Mouse (Mus musculus) stomach, postnatal 0 days (tissue): ENCODE results near the gene Slc1a3. TPM values are rescaled to one million over a fixed set of nuclear protein-coding genes. Genes with fewer than 3 reads are reported as not detected.

Experiments used
- ATAC-seq: fragments of 200-750 bp; cut with Nextera tagmentation; 2 replicates; pipeline ENCODE4 v1.8.0; 2017; ENCODE audit not compliant: low FRiP score, low TSS enrichment
- DNase-seq: peaks from one replicate; pipeline ENCODE4 v3.0.0-alpha.2; 2016; ENCODE audit warnings: low spot score
- H3K27ac ChIP-seq: fragments of 300-500 bp; sonication (generic); replicated peaks from 2 replicates; pipeline ENCODE4 v1.5.1; 2014; ENCODE audit warnings: mild to moderate bottlenecking, control low read depth
- H3K27me3 ChIP-seq: fragments of 300-500 bp; sonication (generic); 2 replicates; pipeline ENCODE4 v1.6.1; 2014; ENCODE audit warnings: low read length; ENCODE audit not compliant: control insufficient read depth, insufficient read depth
- H3K36me3 ChIP-seq: fragments of 300-500 bp; sonication (generic); 2 replicates; pipeline ENCODE4 v1.6.1; 2014; ENCODE audit warnings: low read length, mixed read lengths; ENCODE audit not compliant: control insufficient read depth, insufficient read depth
- H3K4me1 ChIP-seq: fragments of 300-500 bp; sonication (generic); replicated peaks from 2 replicates; pipeline ENCODE4 v1.6.1; 2014; ENCODE audit warnings: antibody characterized with exemption; ENCODE audit not compliant: control insufficient read depth, insufficient read depth
- H3K4me2 ChIP-seq: fragments of 300-500 bp; sonication (generic); replicated peaks from 2 replicates; pipeline ENCODE4 v1.6.1; 2014; ENCODE audit warnings: low read depth, mild to moderate bottlenecking, control low read depth, moderate library complexity
- H3K4me3 ChIP-seq: fragments of 300-500 bp; sonication (generic); 2 replicates; pipeline ENCODE4 v1.5.1; 2014; ENCODE audit warnings: low read depth, low read length, control low read depth
- H3K9ac ChIP-seq: fragments of 300-500 bp; sonication (generic); 2 replicates; pipeline ENCODE4 v1.6.1; 2014; ENCODE audit warnings: mild to moderate bottlenecking, low read length, control low read depth, mixed read lengths
- H3K9me3 ChIP-seq: fragments of 300-500 bp; sonication (generic); 2 replicates; pipeline ENCODE4 v1.6.1; 2016; ENCODE audit warnings: low read length; ENCODE audit not compliant: control insufficient read depth
- CTCF ChIP-seq: IDR thresholded peaks from 2 replicates; pipeline ENCODE4 v1.5.1; 2016; ENCODE audit warnings: antibody characterized with exemption, low read depth, mild to moderate bottlenecking, moderate library complexity
- EP300 ChIP-seq: optimal IDR thresholded peaks from 2 replicates; pipeline ENCODE3; 2016; ENCODE audit warnings: antibody characterized with exemption
- WGBS: fragments of 180-500 bp; shearing (Covaris S2); extraction: QIAGEN DNeasy Blood & Tissue Kit; methylation state at CpG from one replicate; pipeline ENCODE4 v1.1.7; 2014; 5-methylcytosine and 5-hydroxymethylcytosine counted together
- polyA plus RNA-seq: library from polyadenylated mRNA; unstranded; fragments of >200 nt; fragmentation: Nextera tagmentation; extraction: Ambion mirVana; gene quantifications from 2 replicates; pipeline ENCODE4 v1.2.1, GENCODE M21; 2015

Slc1a3 gene
- polyA plus RNA-seq, 1 experiment from 2014 or later, result 4.8 TPM

GRCm38 (mm10) chr15:8675616-8676015, 34.9 kb downstream of the Slc1a3 start:
- WGBS, result 96% methylated on average over 4 of the region's 4 CpGs
- DNase-seq, result no peak

GRCm38 (mm10) chr15:8672532-8672931, 38.0 kb downstream of the Slc1a3 start:
- H3K4me1 ChIP-seq, result no peaks in the 10 kb centered on the region
- no peak overlapping the region for H3K4me3 ChIP-seq
- ATAC-seq, result no peak
- no peak for DNase-seq
- no peak for TF ChIP-seq EP300
- TF ChIP-seq CTCF, result no peak
- H3K4me2 ChIP-seq, result no peak overlapping the region
- no peak overlapping the region for H3K27ac ChIP-seq
- H3K9ac ChIP-seq, result no peak overlapping the region
- no peaks in the 10 kb centered on the region for H3K9me3 ChIP-seq
- H3K36me3 ChIP-seq, result no peaks in the 10 kb centered on the region
- no peaks in the 10 kb centered on the region for H3K27me3 ChIP-seq
- WGBS, result 66% methylated on average over 5 of the region's 5 CpGs

More at GRCm38 (mm10) chr15:8675616-8676015, 34.9 kb downstream of the Slc1a3 start:
- Histone ChIP-seq H3K4me2 (no peak overlapping the region), H3K9me3 (no peaks in the 10 kb centered on the region), H3K36me3 (no peaks in the 10 kb centered on the region), H3K4me3 (no peak overlapping the region), H3K27ac (no peak overlapping the region), H3K9ac (no peak overlapping the region), H3K4me1 (no peaks in the 10 kb centered on the region), H3K27me3 (no peaks in the 10 kb centered on the region)
- ATAC-seq, result no peak
- TF ChIP-seq EP300 (no peak), CTCF (no peak)

GRCm38 (mm10) chr15:8667849-8668522, 42.6 kb downstream of the Slc1a3 start:
- no peak overlapping the region for H3K4me2 ChIP-seq
- H3K9ac ChIP-seq, result no peak overlapping the region
- DNase-seq (no peak), ATAC-seq (no peak)
- H3K36me3 ChIP-seq, result no peaks in the 10 kb centered on the region
- no peaks in the 10 kb centered on the region for H3K4me1 ChIP-seq
- no peaks in the 10 kb centered on the region for H3K9me3 ChIP-seq
- 91% methylated on average over 25 of the region's 25 CpGs for WGBS
- TF ChIP-seq EP300 (no peak), CTCF (no peak)
- H3K27me3 ChIP-seq, result no peaks in the 10 kb centered on the region
- no peak overlapping the region for H3K27ac ChIP-seq
- no peak overlapping the region for H3K4me3 ChIP-seq

GRCm38 (mm10) chr15:8665675-8666350, 44.8 kb downstream of the Slc1a3 start:
- Histone ChIP-seq H3K36me3 (no peaks in the 10 kb centered on the region), H3K27ac (no peak overlapping the region), H3K4me1 (no peaks in the 10 kb centered on the region), H3K4me3 (no peak overlapping the region), H3K9ac (no peak overlapping the region), H3K27me3 (no peaks in the 10 kb centered on the region), H3K4me2 (no peak overlapping the region), H3K9me3 (no peaks in the 10 kb centered on the region)
- no peak for TF ChIP-seq EP300
- TF ChIP-seq CTCF, result no peak
- DNase-seq (no peak), ATAC-seq (no peak)
- WGBS, result 82% methylated on average over 15 of the region's 15 CpGs

GRCm38 (mm10) chr15:8663348-8664099, 47.0 kb downstream of the Slc1a3 start:
- DNase-seq, result peak; percentile 16
- no peak overlapping the region for H3K9ac ChIP-seq
- H3K9me3 ChIP-seq, result no peaks in the 10 kb centered on the region
- H3K4me2 ChIP-seq, result no peak overlapping the region
- TF ChIP-seq EP300 (no peak), CTCF (peak; percentile 48)
- no peaks in the 10 kb centered on the region for H3K27me3 ChIP-seq
- no peak overlapping the region for H3K4me3 ChIP-seq
- H3K27ac ChIP-seq, result no peak overlapping the region
- peak; percentile 18; the same call in 1 of the 2 replicates for ATAC-seq
- WGBS, result 49% methylated on average over 17 of the region's 17 CpGs
- no peaks in the 10 kb centered on the region for H3K36me3 ChIP-seq
- H3K4me1 ChIP-seq, result no peaks in the 10 kb centered on the region
